Mouse (Mus musculus) stomach, postnatal 0 days (tissue): ENCODE results near the gene Mib2.

ENCODE experiments used
- CTCF ChIP-seq: IDR thresholded peaks from 2 replicates; pipeline ENCODE4 v1.5.1; 2016; ENCODE audit warnings: antibody characterized with exemption, low read depth, mild to moderate bottlenecking, moderate library complexity
- EP300 ChIP-seq: optimal IDR thresholded peaks from 2 replicates; pipeline ENCODE3; 2016; ENCODE audit warnings: antibody characterized with exemption

DNA sequence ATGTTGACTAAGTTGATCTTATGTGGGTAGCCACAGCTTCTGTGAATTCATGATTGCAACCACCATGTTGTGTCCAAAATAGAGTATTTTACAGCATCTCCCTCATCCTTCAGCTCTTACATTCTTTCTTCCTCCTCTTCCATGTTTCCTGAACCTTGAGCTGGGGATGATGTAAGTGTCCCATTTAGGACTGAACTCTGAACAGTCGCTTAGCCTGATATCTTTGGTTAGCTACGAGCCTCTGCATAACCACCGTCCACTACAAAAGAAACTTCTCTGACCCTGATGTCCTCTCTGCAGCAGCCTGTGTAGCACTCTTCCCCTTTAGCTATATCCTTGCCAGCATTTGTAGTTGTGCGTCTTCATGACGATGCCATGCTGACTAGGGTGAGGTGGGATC is 23.3 kb downstream of the Mib2 start:
- TF ChIP-seq CTCF, result no peak
- no peak for TF ChIP-seq EP300
